Mouse (Mus musculus) MEL (cell line): ENCODE measurements around the gene Stac3. TPM values are rescaled to one million over a fixed set of nuclear protein-coding genes. Genes with fewer than 3 reads are reported as not detected.

Experiments
- DNase-seq: peaks from one replicate; pipeline ENCODE4 v3.0.0; 2011; ENCODE audit warnings: low read depth, low spot score
- H3K27ac ChIP-seq: 2 replicates; pipeline ENCODE4 v1.5.1; 2012; ENCODE audit warnings: low read depth, mild to moderate bottlenecking, control low read depth, low read length, moderate library complexity; ENCODE audit not compliant: control insufficient read depth
- H3K27me3 ChIP-seq, 2 experiments: fragments of 150-350 bp in 1 of 2; sonication (generic) in 1 of 2; 2 replicates each; pipeline ENCODE4 v1.6.1; 2012; ENCODE audit warnings: low read length in 2 of 2, mild to moderate bottlenecking in 2 of 2, improper control_type of control experiment in 1 of 2, moderate library complexity in 1 of 2; ENCODE audit not compliant: insufficient read depth in 2 of 2, control insufficient read depth in 1 of 2
- H3K36me3 ChIP-seq, 2 experiments: 2 replicates each; pipeline ENCODE4 v1.6.1; 2012 to 2014; ENCODE audit warnings: low read length in 2 of 2, improper control_type of control experiment in 1 of 2, inconsistent platforms in 1 of 2, mild to moderate bottlenecking in 1 of 2; ENCODE audit not compliant: insufficient read depth in 2 of 2, control insufficient read depth in 1 of 2
- H3K4me1 ChIP-seq, 2 experiments: fragments of 150-350 bp in 1 of 2; sonication (generic) in 1 of 2; 2 replicates each; pipeline ENCODE4 v1.6.1; 2012; ENCODE audit warnings: low read length in 2 of 2, improper control_type of control experiment in 1 of 2, mild to moderate bottlenecking in 1 of 2; ENCODE audit not compliant: insufficient read depth in 2 of 2, control insufficient read depth in 1 of 2
- H3K4me3 ChIP-seq, 2 experiments: fragments of 150-350 bp in 1 of 2; sonication (generic) in 1 of 2; 2 replicates each; pipeline ENCODE4 v1.5.1; 2012; ENCODE audit warnings: low read depth in 2 of 2, low read length in 2 of 2, mild to moderate bottlenecking in 2 of 2, moderate library complexity in 2 of 2, control low read depth in 1 of 2, improper control_type of control experiment in 1 of 2; ENCODE audit not compliant: control insufficient read depth in 1 of 2, insufficient read depth in 1 of 2
- H3K79me2 ChIP-seq: 2 replicates; pipeline ENCODE4 v1.6.1; 2012; ENCODE audit warnings: mild to moderate bottlenecking, low read length, moderate library complexity; ENCODE audit not compliant: control insufficient read depth, poor library complexity, insufficient read depth
- H3K9ac ChIP-seq: 2 replicates; pipeline ENCODE4 v1.6.1; 2012; ENCODE audit warnings: low read depth, mild to moderate bottlenecking, control low read depth, low read length, moderate library complexity; ENCODE audit not compliant: control insufficient read depth, poor library complexity, severe bottlenecking
- H3K9me3 ChIP-seq: fragments of 150-350 bp; sonication (generic); replicated peaks from 2 replicates; pipeline ENCODE4 v1.6.1; 2012; ENCODE audit warnings: mild to moderate bottlenecking, low read length, improper control_type of control experiment, moderate library complexity; ENCODE audit not compliant: insufficient read depth
- BHLHE40 ChIP-seq: IDR thresholded peaks from 2 replicates; pipeline ENCODE4 v1.6.1; 2012; ENCODE audit warnings: low read depth, mild to moderate bottlenecking, inconsistent platforms, low read length, improper control_type of control experiment, borderline replicate concordance
- CHD1 ChIP-seq: IDR thresholded peaks from 2 replicates; pipeline ENCODE4 v1.6.1; 2012; ENCODE audit warnings: low read depth, mild to moderate bottlenecking, inconsistent platforms, low read length, improper control_type of control experiment
- CHD2 ChIP-seq: IDR thresholded peaks from 2 replicates; pipeline ENCODE4 v1.6.1; 2011; ENCODE audit warnings: low read length, improper control_type of control experiment
- CTCF ChIP-seq, 3 experiments: IDR thresholded peaks in 2 of 3; conservative IDR thresholded peaks in 1 of 3; 2 replicates each; pipeline ENCODE4 v1.5.1; 2011 to 2012; ENCODE audit warnings: low read length in 3 of 3, low read depth in 2 of 3, mild to moderate bottlenecking in 2 of 3, improper control_type of control experiment in 1 of 3, inconsistent platforms in 1 of 3, mixed read lengths in 1 of 3, moderate library complexity in 1 of 3; ENCODE audit not compliant: control insufficient read depth in 1 of 3, insufficient read depth in 1 of 3, poor library complexity in 1 of 3, severe bottlenecking in 1 of 3
- E2F4 ChIP-seq: IDR thresholded peaks from 2 replicates; pipeline ENCODE4 v1.6.1; 2011; ENCODE audit warnings: low read depth, low read length, improper control_type of control experiment, borderline replicate concordance
- ELF1 ChIP-seq: IDR thresholded peaks from 2 replicates; pipeline ENCODE4 v1.6.1; 2014; ENCODE audit warnings: low read depth, mild to moderate bottlenecking, inconsistent platforms, low read length, improper control_type of control experiment, moderate library complexity
- EP300 ChIP-seq, 2 experiments: IDR thresholded peaks; 2 replicates each; pipeline ENCODE4 v1.6.1; 2011; ENCODE audit warnings: improper control_type of control experiment in 2 of 2, low read length in 2 of 2, low read depth in 1 of 2, mild to moderate bottlenecking in 1 of 2
- ETS1 ChIP-seq: IDR thresholded peaks from 2 replicates; pipeline ENCODE4 v1.6.1; 2012; ENCODE audit warnings: low read depth, mild to moderate bottlenecking, inconsistent platforms, low read length, improper control_type of control experiment, moderate library complexity
- GABPA ChIP-seq: IDR thresholded peaks from 2 replicates; pipeline ENCODE4 v1.6.1; 2012; ENCODE audit warnings: low read depth, mild to moderate bottlenecking, inconsistent platforms, low read length, improper control_type of control experiment, moderate library complexity
- GATA1 ChIP-seq: IDR thresholded peaks from 2 replicates; pipeline ENCODE4 v1.6.1; 2011; ENCODE audit warnings: low read depth, low read length, improper control_type of control experiment
- HCFC1 ChIP-seq: IDR thresholded peaks from 2 replicates; pipeline ENCODE4 v1.6.1; 2012; ENCODE audit warnings: low read depth, mild to moderate bottlenecking, inconsistent platforms, low read length, improper control_type of control experiment, moderate library complexity
- JUND ChIP-seq: IDR thresholded peaks from 2 replicates; pipeline ENCODE4 v1.6.1; 2011; ENCODE audit warnings: low read depth, mild to moderate bottlenecking, improper control_type of control experiment, low read length
- MAFK ChIP-seq: IDR thresholded peaks from 2 replicates; pipeline ENCODE4 v1.6.1; 2011; ENCODE audit warnings: low read depth, mild to moderate bottlenecking, low read length, improper control_type of control experiment, borderline replicate concordance
- MAX ChIP-seq: IDR thresholded peaks from 2 replicates; pipeline ENCODE4 v1.6.1; 2011; ENCODE audit warnings: low read length, improper control_type of control experiment
- MAZ ChIP-seq: IDR thresholded peaks from 2 replicates; pipeline ENCODE4 v1.6.1; 2012; ENCODE audit warnings: low read depth, mild to moderate bottlenecking, inconsistent platforms, low read length, improper control_type of control experiment
- MEF2A ChIP-seq: IDR thresholded peaks from 2 replicates; pipeline ENCODE4 v1.6.1; 2014; ENCODE audit warnings: low read depth, mild to moderate bottlenecking, inconsistent platforms, low read length, improper control_type of control experiment; ENCODE audit not compliant: poor library complexity, insufficient replicate concordance, severe bottlenecking; ENCODE audit errors: extremely low read depth
- MXI1 ChIP-seq: IDR thresholded peaks from 2 replicates; pipeline ENCODE4 v1.6.1; 2011; ENCODE audit warnings: mild to moderate bottlenecking, low read depth, low read length, improper control_type of control experiment
- MYB ChIP-seq: IDR thresholded peaks from 2 replicates; pipeline ENCODE4 v1.6.1; 2011; ENCODE audit warnings: mild to moderate bottlenecking, low read depth, low read length, improper control_type of control experiment
- MYC ChIP-seq: IDR thresholded peaks from 2 replicates; pipeline ENCODE4 v1.6.1; 2011; ENCODE audit warnings: low read depth, mild to moderate bottlenecking, low read length, improper control_type of control experiment, moderate library complexity
- NELFE ChIP-seq: IDR thresholded peaks from 2 replicates; pipeline ENCODE4 v1.6.1; 2011; ENCODE audit warnings: low read depth, low read length, improper control_type of control experiment
- NRF1 ChIP-seq: IDR thresholded peaks from 2 replicates; pipeline ENCODE4 v1.6.1; 2014; ENCODE audit warnings: low read depth, mild to moderate bottlenecking, inconsistent platforms, low read length, improper control_type of control experiment, moderate library complexity; ENCODE audit not compliant: poor library complexity, insufficient read depth, severe bottlenecking
- POLR2A ChIP-seq, 2 experiments: IDR thresholded peaks; 2 replicates each; pipeline ENCODE4 v1.6.1; 2011 to 2012; ENCODE audit warnings: low read length in 2 of 2, mild to moderate bottlenecking in 2 of 2, control low read depth in 1 of 2, improper control_type of control experiment in 1 of 2, low read depth in 1 of 2, moderate library complexity in 1 of 2; ENCODE audit not compliant: control insufficient read depth in 1 of 2, insufficient read depth in 1 of 2, poor library complexity in 1 of 2
- POLR2AphosphoS2 ChIP-seq: IDR thresholded peaks from 2 replicates; pipeline ENCODE4 v1.6.1; 2011; ENCODE audit warnings: low read length, improper control_type of control experiment
- POLR2AphosphoS5 ChIP-seq: IDR thresholded peaks from 2 replicates; pipeline ENCODE4 v1.6.1; 2012; ENCODE audit warnings: low read depth, borderline replicate concordance, mild to moderate bottlenecking, inconsistent platforms, low read length, moderate library complexity, mixed read lengths
- RAD21 ChIP-seq: IDR thresholded peaks from 2 replicates; pipeline ENCODE4 v1.6.1; 2011; ENCODE audit warnings: mild to moderate bottlenecking, low read depth, low read length, improper control_type of control experiment
- RCOR1 ChIP-seq: IDR thresholded peaks from 2 replicates; pipeline ENCODE4 v1.6.1; 2012; ENCODE audit warnings: low read depth, mild to moderate bottlenecking, inconsistent platforms, low read length, improper control_type of control experiment
- SIN3A ChIP-seq: IDR thresholded peaks from 2 replicates; pipeline ENCODE4 v1.6.1; 2012; ENCODE audit warnings: low read length, improper control_type of control experiment, inconsistent platforms
- SMC3 ChIP-seq: IDR thresholded peaks from 2 replicates; pipeline ENCODE4 v1.6.1; 2011; ENCODE audit warnings: low read depth, low read length, improper control_type of control experiment
- TBP ChIP-seq: IDR thresholded peaks from 2 replicates; pipeline ENCODE4 v1.8.0; 2011; ENCODE audit warnings: low read depth, low read length, improper control_type of control experiment
- TCF12 ChIP-seq: IDR thresholded peaks from 2 replicates; pipeline ENCODE4 v1.6.1; 2014; ENCODE audit warnings: low read depth, mild to moderate bottlenecking, inconsistent platforms, low read length, improper control_type of control experiment, moderate library complexity
- USF1 ChIP-seq: IDR thresholded peaks from 2 replicates; pipeline ENCODE4 v1.6.1; 2014; ENCODE audit warnings: low read depth, mild to moderate bottlenecking, inconsistent platforms, low read length, improper control_type of control experiment, moderate library complexity
- USF2 ChIP-seq, 2 experiments: IDR thresholded peaks; 2 replicates each; pipeline ENCODE4 v1.6.1; 2011 to 2012; ENCODE audit warnings: improper control_type of control experiment in 2 of 2, low read length in 2 of 2, borderline replicate concordance in 1 of 2, inconsistent platforms in 1 of 2, low read depth in 1 of 2, mild to moderate bottlenecking in 1 of 2; ENCODE audit not compliant: insufficient read depth in 1 of 2
- ZC3H11A ChIP-seq: IDR thresholded peaks from 2 replicates; pipeline ENCODE4 v1.6.1; 2012; ENCODE audit warnings: low read depth, mild to moderate bottlenecking, inconsistent platforms, low read length, improper control_type of control experiment
- ZKSCAN1 ChIP-seq: IDR thresholded peaks from 2 replicates; pipeline ENCODE4 v1.6.1; 2012; ENCODE audit warnings: low read depth, mild to moderate bottlenecking, inconsistent platforms, low read length, improper control_type of control experiment, moderate library complexity
- ZMIZ1 ChIP-seq: IDR thresholded peaks from 2 replicates; pipeline ENCODE4 v1.6.1; 2012; ENCODE audit warnings: low read depth, mild to moderate bottlenecking, inconsistent platforms, low read length, improper control_type of control experiment, moderate library complexity
- ZNF384 ChIP-seq: IDR thresholded peaks from 2 replicates; pipeline ENCODE4 v1.6.1; 2012; ENCODE audit warnings: low read depth, mild to moderate bottlenecking, inconsistent platforms, low read length, improper control_type of control experiment
- polyA plus RNA-seq, 2 experiments: library from polyadenylated mRNA; stranded (reverse) in 1 of 2; unstranded in 1 of 2; fragments of >175 nt in 1 of 2; fragments of >200 nt in 1 of 2; gene quantifications; 2 replicates each; pipeline versions ENCODE4 v1.2.1 to v1.2.4; 2012; ENCODE audit warnings: low replicate concordance in 2 of 2, low read depth in 1 of 2; ENCODE audit not compliant: insufficient read length in 2 of 2, insufficient read depth in 1 of 2, missing spikeins in 1 of 2
- total RNA-seq: library from RNA; depleted of rRNA; stranded (reverse); fragments of 300-350 nt; gene quantifications from 2 replicates; pipeline ENCODE4 v1.2.3, GENCODE M21; 2012

The Stac3 gene
- total and polyA plus RNA-seq, 3 experiments: 0.25 TPM; not detected in 2

- Histone ChIP-seq H3K9me3 (no peaks in the 10 kb centered on the region), H3K36me3 (no peaks in the 10 kb centered on the region), H3K27ac (no peak overlapping the region), H3K4me3 (no peak overlapping the region), H3K79me2 (no peaks in the 10 kb centered on the region), H3K4me1 (peaks cover 0 to 13% of the 10 kb centered on the region in 2 experiments; a peak in 2 of 4 replicates), H3K27me3 (peaks cover 5 to 13% of the 10 kb centered on the region in 2 experiments), H3K9ac (0 out of 2 replicates have a peak overlapping the region, but pooled peaks have one; percentile 1)
- peak; percentile 72 for DNase-seq
- TF ChIP-seq E2F4: no peak
- TF ChIP-seq NELFE: no peak
- no peak for TF ChIP-seq MYB
- TF ChIP-seq MXI1: no peak
- TF ChIP-seq MAX: no peak
- no peak for TF ChIP-seq GATA1
- 0 out of 2 replicates have a peak, but pooled peaks have one; percentile 38 for TF ChIP-seq SIN3A
- TF ChIP-seq EP300 (IDR thresholded peaks at IDR 0.05; ENCODE audit: low read depth in 1 of 2, low read length in 2 of 2): no peak
- TF ChIP-seq ZMIZ1: no peak
- peak; percentile 71 for TF ChIP-seq RAD21
- TF ChIP-seq TBP: 0 out of 2 replicates have a peak, but pooled peaks have one; percentile 18
- peak; percentile 93 to 96 (median 96) for TF ChIP-seq CTCF (IDR thresholded peaks at IDR 0.05 in 2 of 3, conservative IDR thresholded peaks at IDR 0.05 in 1 of 3; ENCODE audit: control insufficient read depth in 1 of 3, insufficient read depth in 1 of 3, low read depth in 2 of 3, low read length in 3 of 3, poor library complexity in 1 of 3, severe bottlenecking in 1 of 3)
- TF ChIP-seq GABPA: no peak
- TF ChIP-seq NRF1: no peak
- no peak for TF ChIP-seq ZNF384
- TF ChIP-seq MYC: peak; percentile 64; the same call in 1 of the 2 replicates
- no peak for TF ChIP-seq USF1
- no peak for TF ChIP-seq ZKSCAN1
- 0 out of 2 replicates have a peak, but pooled peaks have one; percentile 43 for TF ChIP-seq HCFC1
- TF ChIP-seq SMC3: peak; percentile 97
- no peak for TF ChIP-seq MAFK
- TF ChIP-seq ETS1: no peak
- TF ChIP-seq POLR2A (IDR thresholded peaks at IDR 0.05; ENCODE audit: control insufficient read depth in 1 of 2, insufficient read depth in 1 of 2, low read depth in 1 of 2, low read length in 2 of 2, poor library complexity in 1 of 2): no peak
- no peak for TF ChIP-seq POLR2AphosphoS5
- TF ChIP-seq MAZ: peak; percentile 68; the same call in 1 of the 2 replicates
- TF ChIP-seq RCOR1: no peak
- TF ChIP-seq CHD1: no peak
- TF ChIP-seq CHD2: no peak
- no peak for TF ChIP-seq MEF2A
- TF ChIP-seq ZC3H11A: peak; percentile 71
- TF ChIP-seq JUND: no peak
- TF ChIP-seq TCF12: no peak
- no peak for TF ChIP-seq BHLHE40
- no peak for TF ChIP-seq ELF1
- no peak for TF ChIP-seq POLR2AphosphoS2
- no peak for TF ChIP-seq USF2 (IDR thresholded peaks at IDR 0.05; ENCODE audit: borderline replicate concordance in 1 of 2, insufficient read depth in 1 of 2, low read depth in 1 of 2, low read length in 2 of 2)
Observed at GRCm38 (mm10) chr10:127537854-127538583, 36.5 kb downstream of the Stac3 start.
